Mouse (Mus musculus) hindbrain, embryonic 15.5 days (tissue): ENCODE measurements around the gene Knop1. TPM values are rescaled to one million over a fixed set of nuclear protein-coding genes. Genes with fewer than 3 reads are reported as not detected.
A peak's percentile ranks its signal among the peaks of the same experiment; 100 is the strongest.

Experiments used
- ATAC-seq: fragments of 200-750 bp; cut with Nextera tagmentation; 2 replicates; pipeline ENCODE4 v1.8.0; 2017; ENCODE audit warnings: low read depth, moderate number of reproducible peaks, moderate TSS enrichment; ENCODE audit not compliant: low FRiP score
- H3K27ac ChIP-seq: fragments of 300-500 bp; sonication (generic); replicated peaks from 2 replicates; pipeline ENCODE4 v1.5.1; 2015; ENCODE audit warnings: mild to moderate bottlenecking, inconsistent platforms
- H3K27me3 ChIP-seq: fragments of 300-500 bp; sonication (generic); 2 replicates; pipeline ENCODE4 v1.6.1; 2015; ENCODE audit warnings: control low read depth, inconsistent platforms
- H3K36me3 ChIP-seq: fragments of 300-500 bp; sonication (generic); 2 replicates; pipeline ENCODE4 v1.6.1; 2015; ENCODE audit warnings: control low read depth, inconsistent platforms
- H3K4me1 ChIP-seq: fragments of 300-500 bp; sonication (generic); replicated peaks from 2 replicates; pipeline ENCODE4 v1.6.1; 2015; ENCODE audit warnings: control low read depth, inconsistent platforms
- H3K4me2 ChIP-seq: fragments of 300-500 bp; sonication (generic); 2 replicates; pipeline ENCODE4 v1.6.1; 2015; ENCODE audit warnings: moderate library complexity, mild to moderate bottlenecking, inconsistent platforms
- H3K4me3 ChIP-seq: fragments of 300-500 bp; sonication (generic); 2 replicates; pipeline ENCODE4 v1.5.1; 2015; ENCODE audit warnings: mild to moderate bottlenecking, inconsistent platforms
- H3K9ac ChIP-seq: fragments of 300-500 bp; sonication (generic); 2 replicates; pipeline ENCODE4 v1.6.1; 2015; ENCODE audit warnings: inconsistent platforms
- H3K9me3 ChIP-seq: fragments of 300-500 bp; sonication (generic); 2 replicates; pipeline ENCODE4 v1.6.1; 2016; ENCODE audit warnings: control low read depth, inconsistent platforms
- WGBS: fragments of 180-500 bp; shearing (Covaris S2); methylation state at CpG from one replicate; pipeline ENCODE4 v1.1.7; 2015; 5-methylcytosine and 5-hydroxymethylcytosine counted together
- polyA plus RNA-seq: library from polyadenylated mRNA; unstranded; fragments of >200 nt; fragmentation: Nextera tagmentation; extraction: Ambion mirVana; gene quantifications from 2 replicates; pipeline ENCODE4 v1.2.1, GENCODE M21; 2015

Knop1 gene
- polyA plus RNA-seq, 1 experiment from 2014 or later: 70.1 TPM

DNA sequence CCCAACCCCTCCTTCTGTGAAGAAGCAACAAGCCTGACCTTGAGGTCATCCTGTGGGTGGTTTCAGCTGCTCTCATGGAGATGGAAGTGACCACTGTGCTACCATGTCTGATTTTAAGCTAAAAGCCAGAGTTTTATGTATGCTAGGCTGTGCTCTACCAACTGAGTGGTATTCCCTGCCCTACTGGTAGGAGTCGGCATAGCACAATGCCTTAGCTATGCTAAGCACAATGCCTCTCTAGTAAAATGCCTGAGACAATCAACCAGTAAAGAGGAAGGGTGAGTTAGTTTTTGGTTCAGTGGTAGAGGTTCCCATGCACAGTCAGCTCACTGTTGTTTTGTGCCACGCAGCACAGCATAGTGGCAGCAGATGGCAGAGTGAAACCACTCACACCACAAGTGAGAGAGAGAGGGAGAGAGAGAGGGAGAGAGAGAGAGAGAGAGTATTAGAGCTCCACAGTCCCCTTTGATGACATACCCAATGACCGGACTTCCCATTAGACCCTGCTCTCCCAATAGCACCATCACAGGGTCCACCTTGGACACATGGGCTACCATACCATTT is 23.5 kb upstream of the Knop1 start:
- Histone ChIP-seq H3K4me1 (no peaks in the 10 kb centered on the region), H3K4me2 (no peak overlapping the region), H3K27ac (no peak overlapping the region), H3K9ac (no peak overlapping the region), H3K4me3 (no peak overlapping the region), H3K9me3 (no peaks in the 10 kb centered on the region), H3K27me3 (no peaks in the 10 kb centered on the region), H3K36me3 (no peaks in the 10 kb centered on the region)
- 86% methylated on average over 3 of the region's 3 CpGs for WGBS
- ATAC-seq: no peak

DNA sequence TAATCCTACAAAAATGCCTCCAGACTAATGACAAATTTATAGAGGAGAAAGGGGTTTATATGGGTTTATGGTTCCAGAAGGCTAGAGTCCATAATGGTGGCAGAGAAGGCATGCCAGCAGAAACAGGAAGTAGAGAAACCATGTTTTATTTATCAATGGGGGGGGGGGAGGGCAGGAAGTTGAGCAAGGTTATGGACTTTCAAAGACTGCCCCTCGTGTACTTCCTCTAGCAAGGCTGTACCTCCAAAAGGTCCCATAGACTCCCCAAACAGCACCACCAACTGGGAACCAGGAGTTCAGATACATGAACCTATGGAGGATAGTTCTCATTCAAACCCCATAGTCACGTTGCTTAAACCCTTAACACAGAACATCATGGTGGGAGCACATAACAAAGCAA is 9.3 kb upstream of the Knop1 start:
- Histone ChIP-seq H3K4me1 (no peaks in the 10 kb centered on the region), H3K9me3 (no peaks in the 10 kb centered on the region), H3K4me2 (no peak overlapping the region), H3K4me3 (no peak overlapping the region), H3K9ac (no peak overlapping the region), H3K27me3 (no peaks in the 10 kb centered on the region), H3K36me3 (no peaks in the 10 kb centered on the region), H3K27ac (no peak overlapping the region)
- ATAC-seq: no peak
- 78% methylated on average over 2 of the region's 2 CpGs for WGBS

DNA sequence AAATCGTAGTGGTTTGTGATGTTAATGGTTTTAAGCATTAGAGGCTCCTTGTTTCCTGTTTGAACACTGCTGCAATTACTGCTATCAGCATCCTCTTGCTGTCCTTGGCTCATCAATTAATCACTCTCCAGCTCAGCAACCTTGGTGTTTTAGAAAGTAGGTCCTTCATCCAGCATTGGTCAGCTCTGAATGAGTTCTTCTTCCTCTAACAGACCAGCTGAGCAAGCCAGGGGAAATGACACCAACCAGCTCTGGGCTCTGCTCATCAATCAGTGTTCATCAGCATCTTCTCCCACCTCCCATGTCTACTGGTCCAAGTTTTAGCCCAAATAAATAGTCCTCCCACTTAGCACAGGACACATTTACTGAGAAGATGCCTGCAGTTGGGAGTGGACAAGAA is 2.6 kb upstream of the Knop1 start:
- Histone ChIP-seq H3K9me3 (no peaks in the 10 kb centered on the region), H3K4me1 (peaks cover 22% of the 10 kb centered on the region), H3K27ac (no peak overlapping the region), H3K36me3 (no peaks in the 10 kb centered on the region; the same call in 1 of the 2 replicates), H3K4me2 (no peak overlapping the region), H3K9ac (no peak overlapping the region), H3K4me3 (no peak overlapping the region), H3K27me3 (no peaks in the 10 kb centered on the region)
- ATAC-seq: no peak
- WGBS: 94% methylated on average over 1 of the region's 1 CpGs

GRCm38 (mm10) chr7:118855171-118855876 is 730 bp downstream of the Knop1 start, which contains the start of gene Iqck:
Iqck (plus strand) TSS chr7:118855752.
- ATAC-seq: peak; percentile 97
- WGBS: 0% methylated on average over 57 of the region's 57 CpGs
- Histone ChIP-seq H3K4me3 (peak within 1 kb of the TSS; percentile 94), H3K4me2 (peak within 1 kb of the TSS; percentile 85), H3K9me3 (no peaks in the 10 kb centered on the region), H3K4me1 (peaks cover 31% of the 10 kb centered on the region), H3K9ac (peak within 1 kb of the TSS; percentile 75), H3K27me3 (no peaks in the 10 kb centered on the region), H3K36me3 (peaks cover 12% of the 10 kb centered on the region; the same call in 1 of the 2 replicates), H3K27ac (peak within 1 kb of the TSS; percentile 88)

DNA sequence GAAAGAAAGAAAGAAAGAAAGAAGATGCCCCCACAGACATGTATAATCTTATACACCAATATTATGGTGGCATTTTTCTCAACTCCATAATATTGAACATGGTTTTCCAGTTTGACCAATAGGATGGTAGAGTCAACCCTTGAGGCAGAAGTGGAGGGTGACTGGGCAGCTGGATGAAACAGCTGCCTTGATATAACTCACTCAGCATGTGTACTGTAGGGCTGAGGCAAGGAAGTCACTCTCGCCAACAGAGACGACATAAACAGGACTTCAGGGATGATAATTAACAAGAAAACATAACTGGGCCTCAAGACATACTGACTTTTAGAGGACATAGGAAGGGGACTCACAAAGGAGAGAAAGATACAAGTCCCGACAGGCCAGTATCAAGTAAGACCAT is 1.4 kb downstream of the Knop1 start:
- WGBS: 21% methylated on average over 3 of the region's 3 CpGs
- Histone ChIP-seq H3K27ac (no peak overlapping the region), H3K4me3 (peak overlapping the region; percentile 94), H3K4me1 (peaks cover 31% of the 10 kb centered on the region), H3K36me3 (peaks cover 16% of the 10 kb centered on the region), H3K4me2 (peak overlapping the region; percentile 85), H3K9me3 (no peaks in the 10 kb centered on the region), H3K27me3 (no peaks in the 10 kb centered on the region), H3K9ac (peak overlapping the region; percentile 75)
- no peak for ATAC-seq

DNA sequence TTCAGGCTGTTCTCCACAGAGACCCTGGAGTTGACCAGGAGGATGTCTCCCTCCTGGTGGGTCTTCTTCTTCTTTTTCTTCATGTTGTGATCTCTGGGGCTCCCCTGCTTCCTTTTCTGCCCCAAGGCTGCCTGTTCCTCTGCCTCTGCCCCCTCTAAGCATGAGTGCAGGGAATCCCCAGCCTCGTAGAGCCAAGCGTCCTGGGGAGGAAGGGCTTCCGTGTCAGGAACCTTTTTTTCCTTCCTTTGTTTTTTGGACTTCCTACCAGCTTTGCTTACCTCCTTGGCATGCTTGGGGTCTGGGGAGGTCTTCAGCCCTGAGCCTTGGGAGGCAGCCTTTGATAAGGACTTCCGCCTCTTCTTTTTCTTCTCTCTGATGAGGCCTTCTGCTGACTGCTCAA is 3.4 kb downstream of the Knop1 start:
- H3K4me3 ChIP-seq: no peak overlapping the region
- H3K4me1 ChIP-seq: peaks cover 31% of the 10 kb centered on the region
- H3K27me3 ChIP-seq: no peaks in the 10 kb centered on the region
- H3K4me2 ChIP-seq: no peak overlapping the region
- H3K9me3 ChIP-seq: no peaks in the 10 kb centered on the region
- H3K27ac ChIP-seq: no peak overlapping the region
- H3K9ac ChIP-seq: no peak overlapping the region
- peaks cover 27% of the 10 kb centered on the region for H3K36me3 ChIP-seq
- 85% methylated on average over 4 of the region's 4 CpGs for WGBS
- ATAC-seq: no peak

- no peak for ATAC-seq
- 94% methylated on average over 7 of the region's 7 CpGs for WGBS
- Histone ChIP-seq H3K9ac (no peak overlapping the region), H3K4me2 (no peak overlapping the region), H3K36me3 (peaks cover 35% of the 10 kb centered on the region), H3K4me3 (no peak overlapping the region), H3K9me3 (no peaks in the 10 kb centered on the region), H3K4me1 (peaks cover 28% of the 10 kb centered on the region), H3K27me3 (no peaks in the 10 kb centered on the region), H3K27ac (no peak overlapping the region)
These were observed 4.5 kb downstream of the Knop1 start for GRCm38 (mm10) chr7:118851571-118851970.

DNA sequence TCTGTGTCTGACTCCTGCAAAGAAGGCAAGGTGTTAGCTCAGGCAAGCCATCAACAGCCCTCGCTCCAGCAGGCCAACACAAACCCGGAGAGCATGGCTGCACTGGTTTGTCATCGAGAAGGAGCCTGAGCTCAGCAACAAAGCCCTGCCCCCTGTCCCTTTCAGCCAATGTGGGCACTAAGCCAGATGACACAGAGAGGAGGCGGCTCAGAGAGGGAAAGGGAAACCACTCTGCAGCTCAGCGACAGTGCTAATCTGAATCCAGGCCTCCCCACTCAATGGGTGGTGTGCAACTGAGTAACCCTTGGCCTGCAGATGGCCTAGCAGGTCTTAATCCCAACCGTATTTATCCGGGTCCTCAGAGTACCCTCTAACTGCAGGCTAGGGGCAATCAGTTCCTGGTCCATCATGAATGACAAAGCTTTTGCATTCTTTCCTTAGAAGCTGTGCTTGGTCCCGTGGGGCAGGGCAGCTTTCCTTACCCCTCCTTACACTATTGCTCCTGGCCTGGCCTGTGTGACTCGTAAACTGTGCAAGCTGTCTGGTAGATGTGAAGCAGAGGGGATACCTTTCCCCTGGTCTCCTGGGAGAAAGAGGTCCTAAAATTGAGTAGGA is 5.3 kb downstream of the Knop1 start:
- no peaks in the 10 kb centered on the region for H3K9me3 ChIP-seq
- no peak overlapping the region for H3K4me2 ChIP-seq
- ATAC-seq: no peak
- no peak overlapping the region for H3K9ac ChIP-seq
- no peaks in the 10 kb centered on the region for H3K27me3 ChIP-seq
- peaks cover 43% of the 10 kb centered on the region for H3K36me3 ChIP-seq
- 69% methylated on average over 9 of the region's 9 CpGs for WGBS
- peaks cover 23% of the 10 kb centered on the region for H3K4me1 ChIP-seq
- H3K27ac ChIP-seq: no peak overlapping the region
- H3K4me3 ChIP-seq: no peak overlapping the region

DNA sequence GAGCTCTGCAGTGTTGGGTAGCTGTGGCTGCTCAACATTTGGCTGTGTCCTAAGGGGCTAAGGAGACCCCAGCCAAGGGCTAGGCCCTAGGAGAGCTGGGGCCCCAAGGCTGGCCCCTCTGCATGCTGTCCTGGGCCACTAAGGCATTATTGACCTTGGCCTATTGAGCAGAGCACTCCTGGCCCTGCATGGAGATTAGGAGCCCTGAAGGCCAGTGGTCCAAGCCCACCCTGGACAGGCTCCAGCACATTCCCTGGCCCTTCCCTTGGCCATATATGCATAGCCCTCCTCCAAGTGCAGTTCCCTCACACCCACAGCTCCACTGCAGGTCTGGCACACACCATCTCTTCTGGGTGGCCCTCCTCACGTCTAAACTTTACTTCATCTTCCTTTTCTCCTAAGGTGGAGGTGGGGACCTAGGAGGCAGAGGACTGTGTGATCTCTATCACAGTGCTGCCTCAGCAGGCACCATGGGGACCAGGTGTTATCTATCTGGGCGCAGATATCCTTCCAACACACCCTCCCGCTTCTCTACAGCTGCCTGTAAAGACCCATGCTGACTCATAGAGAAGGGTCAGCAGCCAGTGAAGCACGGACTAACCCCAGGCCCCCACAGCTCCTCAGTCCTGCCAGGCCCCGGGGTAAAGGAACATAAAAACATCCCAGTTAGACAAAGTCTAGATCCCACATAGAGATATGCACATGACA is 6.4 kb downstream of the Knop1 start:
- 90% methylated on average over 5 of the region's 5 CpGs for WGBS
- Histone ChIP-seq H3K27ac (no peak overlapping the region), H3K36me3 (peaks cover 54% of the 10 kb centered on the region), H3K27me3 (no peaks in the 10 kb centered on the region), H3K4me1 (peaks cover 19% of the 10 kb centered on the region), H3K4me3 (no peak overlapping the region), H3K4me2 (no peak overlapping the region), H3K9me3 (no peaks in the 10 kb centered on the region), H3K9ac (no peak overlapping the region)
- no peak for ATAC-seq

DNA sequence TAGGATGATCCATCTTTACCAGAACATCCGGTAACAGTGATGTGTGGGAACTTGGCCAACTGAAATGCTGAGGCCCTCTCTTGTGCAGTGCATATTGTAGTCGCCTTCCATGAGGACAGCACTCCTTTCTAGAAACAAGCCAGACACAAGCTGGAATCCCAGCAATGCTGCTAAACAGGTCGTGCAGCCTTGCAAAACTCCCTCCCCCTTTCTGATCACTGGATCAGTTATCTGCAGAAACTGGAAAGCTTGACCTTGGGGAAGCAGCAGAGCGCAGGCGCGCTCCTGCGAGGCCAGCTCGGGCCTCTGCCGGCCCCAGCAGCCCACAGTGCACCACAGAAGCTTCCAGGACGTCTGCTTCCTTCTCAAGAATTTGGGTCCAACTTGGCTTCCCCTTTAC is 7.3 kb downstream of the Knop1 start:
- Histone ChIP-seq H3K27ac (no peak overlapping the region), H3K4me1 (peaks cover 10% of the 10 kb centered on the region), H3K9me3 (no peaks in the 10 kb centered on the region), H3K27me3 (no peaks in the 10 kb centered on the region), H3K36me3 (peaks cover 63% of the 10 kb centered on the region), H3K4me3 (no peak overlapping the region), H3K4me2 (no peak overlapping the region), H3K9ac (no peak overlapping the region)
- 88% methylated on average over 10 of the region's 10 CpGs for WGBS
- no peak for ATAC-seq

DNA sequence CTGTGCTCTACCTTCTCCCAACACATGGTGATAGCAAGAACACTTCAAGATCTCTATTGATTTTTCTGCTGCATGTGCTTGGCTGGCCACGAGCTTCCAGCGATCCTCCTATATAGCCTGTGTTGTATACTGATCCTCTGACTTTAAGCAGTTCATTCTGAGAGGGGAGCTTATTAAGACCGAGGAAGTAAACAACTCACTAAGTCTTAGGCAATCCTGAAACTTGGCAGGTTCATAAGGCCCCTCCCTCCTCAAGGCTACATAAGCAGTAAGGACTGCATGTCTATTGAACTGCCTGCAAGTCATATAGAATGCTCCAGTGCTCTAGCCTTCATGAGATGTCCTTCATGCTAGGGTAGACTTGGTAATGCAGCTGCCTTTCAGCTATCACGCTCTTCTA is 9.7 kb downstream of the Knop1 start:
- Histone ChIP-seq H3K4me2 (no peak overlapping the region), H3K36me3 (peaks cover 70% of the 10 kb centered on the region), H3K4me1 (peaks cover 8% of the 10 kb centered on the region), H3K9ac (no peak overlapping the region), H3K9me3 (no peaks in the 10 kb centered on the region), H3K4me3 (no peak overlapping the region), H3K27ac (no peak overlapping the region), H3K27me3 (no peaks in the 10 kb centered on the region)
- ATAC-seq: no peak
- 92% methylated on average over 4 of the region's 4 CpGs for WGBS

- H3K27ac ChIP-seq: no peak overlapping the region
- H3K36me3 ChIP-seq: peaks cover 68% of the 10 kb centered on the region
- H3K27me3 ChIP-seq: no peaks in the 10 kb centered on the region
- H3K4me2 ChIP-seq: no peak overlapping the region
- H3K9ac ChIP-seq: no peak overlapping the region
- no peak for ATAC-seq
- H3K4me3 ChIP-seq: no peak overlapping the region
- no peaks in the 10 kb centered on the region for H3K9me3 ChIP-seq
- WGBS: 83% methylated on average over 5 of the region's 5 CpGs
- H3K4me1 ChIP-seq: 0 out of 2 replicates have a peak, but pooled peaks cover 5% of the 10 kb centered on the region
These were observed 10.9 kb downstream of the Knop1 start for GRCm38 (mm10) chr7:118845141-118845540.
